Mouse (Mus musculus) MEL (cell line): Measurements from ENCODE around the gene Fam57a.
A peak's percentile ranks its signal among the peaks of the same experiment; 100 is the strongest.

Source experiments
- BHLHE40 ChIP-seq: IDR thresholded peaks from 2 replicates; pipeline ENCODE4 v1.6.1; 2012; ENCODE audit warnings: low read depth, mild to moderate bottlenecking, inconsistent platforms, low read length, improper control_type of control experiment, borderline replicate concordance
- CHD2 ChIP-seq: IDR thresholded peaks from 2 replicates; pipeline ENCODE4 v1.6.1; 2011; ENCODE audit warnings: low read length, improper control_type of control experiment
- CTCF ChIP-seq, 3 experiments: IDR thresholded peaks in 2 of 3; conservative IDR thresholded peaks in 1 of 3; 2 replicates each; pipeline ENCODE4 v1.5.1; 2011 to 2012; ENCODE audit warnings: low read length in 3 of 3, low read depth in 2 of 3, mild to moderate bottlenecking in 2 of 3, improper control_type of control experiment in 1 of 3, inconsistent platforms in 1 of 3, mixed read lengths in 1 of 3, moderate library complexity in 1 of 3; ENCODE audit not compliant: control insufficient read depth in 1 of 3, insufficient read depth in 1 of 3, poor library complexity in 1 of 3, severe bottlenecking in 1 of 3
- SMC3 ChIP-seq: IDR thresholded peaks from 2 replicates; pipeline ENCODE4 v1.6.1; 2011; ENCODE audit warnings: low read depth, low read length, improper control_type of control experiment
- UBTF ChIP-seq: IDR thresholded peaks from 2 replicates; pipeline ENCODE4 v1.6.1; 2012; ENCODE audit warnings: low read depth, mild to moderate bottlenecking, inconsistent platforms, low read length, improper control_type of control experiment, moderate library complexity, borderline replicate concordance; ENCODE audit not compliant: insufficient read depth
- ZMIZ1 ChIP-seq: IDR thresholded peaks from 2 replicates; pipeline ENCODE4 v1.6.1; 2012; ENCODE audit warnings: low read depth, mild to moderate bottlenecking, inconsistent platforms, low read length, improper control_type of control experiment, moderate library complexity

- TF ChIP-seq SMC3 (no peak), ZMIZ1 (peak; percentile 36; the same call in 1 of the 2 replicates), CHD2 (no peak), UBTF (0 out of 2 replicates have a peak, but pooled peaks have one; percentile 15), CTCF (IDR thresholded peaks at IDR 0.05 in 2 of 3, conservative IDR thresholded peaks at IDR 0.05 in 1 of 3; ENCODE audit: control insufficient read depth in 1 of 3, insufficient read depth in 1 of 3, low read depth in 2 of 3, low read length in 3 of 3, poor library complexity in 1 of 3, severe bottlenecking in 1 of 3) (0 out of 6 replicates have a peak, but pooled peaks of 1 of the 3 experiments have one; percentile 4), BHLHE40 (no peak)
Measured at GRCm38 (mm10) chr11:76201761-76202674, 22.5 kb downstream of the Fam57a start.
